Mouse (Mus musculus) myocyte (in vitro differentiated cells): ENCODE measurements around the gene Dpf1. TPM values are rescaled to one million over a fixed set of nuclear protein-coding genes. Genes with fewer than 3 reads are reported as not detected.

Experiments
- H3K27me3 ChIP-seq: one replicate; pipeline ENCODE4 v1.6.1; 2011; ENCODE audit not compliant: control insufficient read depth, insufficient read depth, insufficient read length
- H3K36me3 ChIP-seq: one replicate; pipeline ENCODE4 v1.6.1; 2011; ENCODE audit not compliant: control insufficient read depth, insufficient read depth
- H3K4me2 ChIP-seq: one replicate; pipeline ENCODE4 v1.6.1; 2011; ENCODE audit warnings: low read depth, control low read depth
- H3K4me3 ChIP-seq: one replicate; pipeline ENCODE4 v1.5.1; 2011; ENCODE audit warnings: mild to moderate bottlenecking, control low read depth, moderate library complexity
- H3K79me2 ChIP-seq: one replicate; pipeline ENCODE4 v1.6.1; 2011; ENCODE audit not compliant: control insufficient read depth, insufficient read depth
- H3ac ChIP-seq: one replicate; pipeline ENCODE4 v1.6.1; 2011; ENCODE audit not compliant: control insufficient read depth, insufficient read length
- CEBPB ChIP-seq: IDR thresholded peaks from 2 replicates; pipeline ENCODE4 v1.6.1; 2011; ENCODE audit warnings: mild to moderate bottlenecking, moderate library complexity; ENCODE audit not compliant: poor library complexity, insufficient read depth, severe bottlenecking
- E2F4 ChIP-seq: IDR thresholded peaks from one replicate; pipeline ENCODE4 v1.6.1; 2011; ENCODE audit warnings: mild to moderate bottlenecking, control low read depth, moderate library complexity; ENCODE audit not compliant: insufficient read depth
- MAX ChIP-seq: IDR thresholded peaks from one replicate; pipeline ENCODE4 v1.6.1; 2011; ENCODE audit warnings: low read depth, mild to moderate bottlenecking, control low read depth
- MYOD1 ChIP-seq, 3 experiments: IDR thresholded peaks; one replicate each; pipeline ENCODE4 v1.6.1; 2011; ENCODE audit warnings: control low read depth in 2 of 3, low read depth in 2 of 3, mild to moderate bottlenecking in 2 of 3, moderate library complexity in 1 of 3; ENCODE audit not compliant: insufficient read length in 2 of 3, control insufficient read depth in 1 of 3
- MYOG ChIP-seq, 3 experiments: IDR thresholded peaks; one replicate each; pipeline ENCODE4 v1.6.1; 2011; ENCODE audit warnings: control low read depth in 2 of 3, low read depth in 2 of 3, mild to moderate bottlenecking in 2 of 3; ENCODE audit not compliant: insufficient read length in 2 of 3, control insufficient read depth in 1 of 3, insufficient read depth in 1 of 3
- POLR2A ChIP-seq: IDR thresholded peaks from one replicate; pipeline ENCODE4 v1.6.1; 2011; ENCODE audit warnings: low read depth, mild to moderate bottlenecking, control low read depth, moderate library complexity; ENCODE audit not compliant: insufficient read length
- POLR2AphosphoS2 ChIP-seq: IDR thresholded peaks from one replicate; pipeline ENCODE4 v1.6.1; 2011; ENCODE audit warnings: low read depth, control low read depth; ENCODE audit not compliant: insufficient read length
- REST ChIP-seq: IDR thresholded peaks from one replicate; pipeline ENCODE4 v1.6.1; 2011; ENCODE audit warnings: mild to moderate bottlenecking, control low read depth, moderate library complexity; ENCODE audit not compliant: insufficient read depth, insufficient read length
- SRF ChIP-seq: IDR thresholded peaks from one replicate; pipeline ENCODE4 v1.6.1; 2011; ENCODE audit warnings: low read depth; ENCODE audit not compliant: control insufficient read depth, insufficient read length
- TCF12 ChIP-seq: IDR thresholded peaks from one replicate; pipeline ENCODE4 v1.6.1; 2011; ENCODE audit warnings: mild to moderate bottlenecking, control low read depth; ENCODE audit not compliant: poor library complexity, insufficient read depth, severe bottlenecking
- TCF3 ChIP-seq: IDR thresholded peaks from one replicate; pipeline ENCODE4 v1.6.1; 2011; ENCODE audit warnings: low read depth, control low read depth; ENCODE audit not compliant: insufficient read length
- USF1 ChIP-seq: IDR thresholded peaks from one replicate; pipeline ENCODE4 v1.6.1; 2011; ENCODE audit warnings: low read depth, mild to moderate bottlenecking, control low read depth, moderate library complexity
- polyA plus RNA-seq: library from polyadenylated mRNA; unstranded; fragments of >200 nt; fragmentation: generic; extraction: Trizol; gene quantifications from one replicate; pipeline ENCODE4 v1.2.1, GENCODE M21; 2012; ENCODE audit warnings: missing spikeins

The Dpf1 gene
- polyA plus RNA-seq, 1 experiment: 3.4 TPM

DNA sequence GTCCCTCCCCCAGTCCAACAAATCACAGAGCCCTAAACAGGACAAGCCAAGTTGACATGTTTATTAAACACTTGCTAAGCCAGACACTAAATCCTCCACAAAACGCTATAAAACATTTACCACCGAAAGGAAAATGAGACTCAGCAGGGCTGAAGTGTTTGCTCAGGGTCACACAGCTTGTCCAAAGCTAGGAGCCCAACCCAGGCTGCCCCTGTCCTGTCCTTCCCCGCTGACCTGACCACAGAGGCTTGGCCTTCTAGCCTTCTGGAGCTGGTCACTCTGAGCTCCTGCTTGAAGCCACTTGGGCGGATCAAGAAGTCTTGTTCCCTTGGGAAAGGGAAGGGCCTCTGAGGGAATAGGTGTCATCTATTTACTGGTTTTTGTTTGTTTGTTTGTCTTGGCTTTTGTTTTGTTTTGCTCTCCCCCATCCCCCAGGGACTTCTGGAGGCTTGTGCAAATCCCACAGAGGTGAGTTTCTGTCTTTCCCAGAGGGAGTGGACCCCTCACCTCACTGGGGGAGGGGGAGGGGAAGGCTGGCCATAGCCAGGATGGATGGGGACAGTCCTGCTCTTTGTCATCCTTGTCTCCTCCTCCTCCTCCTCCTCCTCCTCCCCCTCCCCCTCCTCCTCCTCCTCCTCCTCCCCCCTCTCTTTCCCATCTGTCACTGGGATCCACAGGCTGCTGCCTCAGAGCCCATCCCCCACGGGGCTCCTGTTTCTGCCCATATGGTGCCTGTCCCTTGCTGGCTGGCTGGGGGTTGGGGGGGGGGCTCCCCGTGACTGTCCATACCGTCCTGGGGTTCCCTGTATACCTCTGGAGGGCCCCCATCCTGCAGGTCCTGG, 11.9 kb upstream of the Dpf1 start:
- no peak overlapping the region for H3K4me2 ChIP-seq
- H3K27me3 ChIP-seq: no peaks in the 10 kb centered on the region
- no peak overlapping the region for H3K4me3 ChIP-seq

GRCm38 (mm10) chr7:29292458-29293098, 11.2 kb upstream of the Dpf1 start:
- no peaks in the 10 kb centered on the region for H3K27me3 ChIP-seq
- H3K4me2 ChIP-seq: no peak overlapping the region
- H3K79me2 ChIP-seq: no peaks in the 10 kb centered on the region
- no peaks in the 10 kb centered on the region for H3K36me3 ChIP-seq
- TF ChIP-seq MAX: no peak
- TF ChIP-seq TCF12: no peak
- no peak for TF ChIP-seq USF1
- no peak for TF ChIP-seq E2F4
- TF ChIP-seq POLR2AphosphoS2: no peak
- TF ChIP-seq REST: no peak
- no peak for TF ChIP-seq MYOG (IDR thresholded peaks at IDR 0.05; ENCODE audit: control insufficient read depth in 1 of 3, insufficient read depth in 1 of 3, insufficient read length in 2 of 3, low read depth in 2 of 3)
- no peak for TF ChIP-seq SRF
- TF ChIP-seq MYOD1 (IDR thresholded peaks at IDR 0.05; ENCODE audit: control insufficient read depth in 1 of 3, insufficient read length in 2 of 3, low read depth in 2 of 3): no peak
- TF ChIP-seq POLR2A: no peak
- no peak for TF ChIP-seq TCF3
- no peak for TF ChIP-seq CEBPB
- no peak overlapping the region for H3ac ChIP-seq
- H3K4me3 ChIP-seq: no peak overlapping the region

More for the DNA sequence above, 11.9 kb upstream of the Dpf1 start:
- Histone ChIP-seq H3ac (no peak overlapping the region), H3K79me2 (no peaks in the 10 kb centered on the region), H3K36me3 (no peaks in the 10 kb centered on the region)
- TF ChIP-seq POLR2AphosphoS2 (no peak), USF1 (no peak), TCF3 (no peak), MAX (no peak), MYOD1 (IDR thresholded peaks at IDR 0.05; ENCODE audit: control insufficient read depth in 1 of 3, insufficient read length in 2 of 3, low read depth in 2 of 3) (no peak), REST (no peak), CEBPB (no peak), MYOG (IDR thresholded peaks at IDR 0.05; ENCODE audit: control insufficient read depth in 1 of 3, insufficient read depth in 1 of 3, insufficient read length in 2 of 3, low read depth in 2 of 3) (no peak), E2F4 (no peak), POLR2A (no peak), SRF (no peak)

DNA sequence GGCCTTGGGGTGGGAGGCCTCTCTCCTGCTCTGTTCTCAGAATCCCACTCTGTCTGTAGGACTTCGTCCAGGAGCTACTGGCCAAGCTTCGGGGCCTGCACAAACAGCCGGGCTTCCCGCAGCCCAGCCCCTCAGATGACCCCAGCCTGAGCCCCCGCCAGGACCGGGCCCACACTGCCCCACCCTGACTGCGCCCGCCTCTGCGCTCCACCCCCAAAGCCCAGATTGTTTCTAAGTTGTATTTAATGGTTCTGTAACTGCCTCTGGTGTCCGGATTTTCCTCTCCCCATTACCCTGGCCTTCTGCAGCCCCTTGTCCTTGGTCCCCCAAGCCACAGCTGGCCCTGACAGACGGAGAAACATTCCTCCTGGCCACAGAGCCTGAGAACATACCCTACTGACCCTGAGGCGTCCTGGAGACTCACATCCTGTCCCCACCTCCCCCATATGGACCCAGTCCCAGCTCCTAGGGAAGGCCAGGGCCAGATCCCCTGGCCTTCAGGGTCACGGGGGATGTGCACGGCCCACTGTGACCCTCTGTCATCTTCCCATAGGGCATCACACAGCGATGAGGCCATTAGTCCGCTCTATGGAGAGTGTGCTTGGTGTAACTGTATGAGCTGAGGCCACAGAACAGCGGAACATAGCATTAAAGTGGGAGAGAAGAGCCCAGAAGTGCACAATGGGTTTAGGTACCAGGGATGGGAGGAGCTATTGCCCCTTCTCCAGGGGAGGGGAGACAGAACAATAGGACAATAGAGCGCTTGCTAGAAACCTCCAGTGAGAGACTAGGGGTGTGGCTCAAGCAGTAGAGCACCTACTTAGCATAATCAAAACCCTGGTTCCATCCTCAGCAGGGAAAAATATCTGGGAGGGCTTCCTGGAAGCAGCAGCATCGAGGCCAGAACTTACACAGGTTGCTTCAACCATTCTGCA, 10.4 kb upstream of the Dpf1 start:
- Histone ChIP-seq H3ac (no peak overlapping the region), H3K27me3 (no peaks in the 10 kb centered on the region), H3K79me2 (no peaks in the 10 kb centered on the region), H3K36me3 (no peaks in the 10 kb centered on the region), H3K4me2 (no peak overlapping the region), H3K4me3 (no peak overlapping the region)
- TF ChIP-seq MYOD1 (IDR thresholded peaks at IDR 0.05; ENCODE audit: control insufficient read depth in 1 of 3, insufficient read length in 2 of 3, low read depth in 2 of 3): no peak
- TF ChIP-seq MYOG (IDR thresholded peaks at IDR 0.05; ENCODE audit: control insufficient read depth in 1 of 3, insufficient read depth in 1 of 3, insufficient read length in 2 of 3, low read depth in 2 of 3): no peak
- TF ChIP-seq REST: no peak
- TF ChIP-seq USF1: no peak
- no peak for TF ChIP-seq TCF12
- TF ChIP-seq E2F4: no peak
- TF ChIP-seq POLR2AphosphoS2: no peak
- TF ChIP-seq TCF3: no peak
- TF ChIP-seq CEBPB: no peak
- no peak for TF ChIP-seq SRF
